Mouse (Mus musculus) frontal cortex, postnatal 25 days (tissue): ENCODE measurements around the gene Focad.

Experiments used
- DNase-seq, 2 experiments: peaks; one replicate each; pipeline ENCODE4 v3.0.0; 2022; ENCODE audit warnings: low spot score in 2 of 2

Gene Focad

GRCm38 (mm10) chr4:88156961-88157360 is 62.5 kb downstream of the Focad start:
- no peak for DNase-seq

DNA sequence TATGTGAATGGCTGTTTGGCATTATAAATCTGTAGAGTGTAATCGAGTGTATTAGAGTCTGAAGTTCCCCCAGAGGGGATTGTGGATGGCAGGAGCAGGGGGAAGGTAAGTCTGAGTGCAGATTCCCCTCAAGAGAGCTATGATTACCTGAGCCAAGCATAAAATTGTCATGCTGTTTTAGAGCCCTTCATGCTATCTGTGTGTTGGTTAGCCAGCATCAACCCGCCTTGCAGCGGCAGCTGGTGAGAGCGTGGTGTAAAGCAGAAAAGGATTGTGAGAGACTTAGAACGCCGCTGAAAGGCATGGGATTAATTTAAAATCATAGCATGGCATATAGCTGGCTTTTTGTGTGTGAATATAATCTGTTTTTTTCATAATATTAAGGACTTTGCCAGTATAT is 63.2 kb downstream of the Focad start:
- no peak for DNase-seq

GRCm38 (mm10) chr4:88159256-88159655 is 64.8 kb downstream of the Focad start:
- DNase-seq, result no peak

- DNase-seq, result no peak
Observed at GRCm38 (mm10) chr4:88159700-88160099, 65.3 kb downstream of the Focad start.

- no peak for DNase-seq
Observed at GRCm38 (mm10) chr4:88163511-88164247, 69.2 kb downstream of the Focad start.

- DNase-seq, result no peak
Observed at GRCm38 (mm10) chr4:88167008-88167862, 72.8 kb downstream of the Focad start.

DNA sequence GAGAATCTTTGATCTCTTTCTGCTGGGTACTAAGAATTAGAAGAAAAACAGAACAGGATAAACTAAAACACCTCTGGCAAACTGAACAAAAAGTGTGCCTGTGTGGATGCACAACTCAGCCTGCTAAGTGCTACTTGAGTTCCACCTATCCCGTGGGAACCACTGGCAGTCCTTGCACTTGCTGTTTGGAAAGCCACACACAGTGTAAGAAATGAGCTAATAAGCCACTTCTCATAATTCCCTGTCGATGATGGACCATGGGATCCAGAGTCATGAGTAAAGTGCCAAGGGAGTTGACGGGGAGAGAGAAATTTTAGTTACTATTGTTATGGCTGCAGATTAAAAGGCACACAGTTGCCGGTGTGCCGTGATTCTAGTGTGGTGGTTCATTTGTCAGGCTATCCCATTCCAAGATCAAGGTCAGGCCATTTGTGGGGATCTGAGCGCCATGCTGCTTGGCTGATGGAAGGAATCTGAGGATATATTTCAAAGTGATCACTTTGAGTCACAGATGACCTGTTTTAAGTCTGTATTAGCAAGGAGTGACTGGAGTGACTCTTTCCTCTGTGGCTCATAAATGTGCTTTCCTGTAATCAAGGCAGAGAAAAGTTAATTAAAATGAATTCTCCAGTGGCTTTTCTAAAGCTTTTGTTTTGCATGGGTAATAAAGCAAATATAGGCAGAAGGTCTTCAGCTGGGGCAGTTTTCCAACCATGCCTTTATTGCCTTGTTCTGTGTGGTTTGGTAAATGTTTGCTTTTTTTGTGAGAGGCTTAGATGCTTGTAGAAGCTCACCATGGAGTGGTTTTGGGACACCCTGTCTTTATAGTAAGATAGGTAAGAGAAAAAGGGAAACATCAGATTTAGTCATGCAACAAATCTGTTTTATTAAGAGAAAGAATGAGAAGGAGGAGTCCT is 80.9 kb downstream of the Focad start:
- no peak for DNase-seq

GRCm38 (mm10) chr4:88179296-88179695 is 84.9 kb downstream of the Focad start:
- no peak for DNase-seq

DNA sequence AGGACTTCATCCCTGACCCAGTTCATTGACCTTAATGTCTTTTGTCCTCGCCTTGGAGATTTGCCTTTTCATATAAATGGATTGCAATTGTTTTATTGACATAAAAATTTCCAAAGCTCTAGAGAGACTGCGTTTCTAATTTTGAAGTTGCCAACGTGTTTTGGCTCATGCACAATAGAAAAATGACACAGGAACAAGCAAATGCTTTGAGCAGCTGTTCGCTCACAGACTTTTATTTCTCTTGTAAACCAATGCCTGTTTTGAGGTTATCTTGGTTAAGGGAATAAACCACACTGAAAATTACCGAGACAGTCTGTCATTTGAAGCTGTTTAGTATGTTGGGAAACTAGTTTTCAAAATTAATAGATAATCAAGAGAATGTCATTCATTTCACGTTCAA is 89.9 kb downstream of the Focad start:
- DNase-seq, result no peak

DNA sequence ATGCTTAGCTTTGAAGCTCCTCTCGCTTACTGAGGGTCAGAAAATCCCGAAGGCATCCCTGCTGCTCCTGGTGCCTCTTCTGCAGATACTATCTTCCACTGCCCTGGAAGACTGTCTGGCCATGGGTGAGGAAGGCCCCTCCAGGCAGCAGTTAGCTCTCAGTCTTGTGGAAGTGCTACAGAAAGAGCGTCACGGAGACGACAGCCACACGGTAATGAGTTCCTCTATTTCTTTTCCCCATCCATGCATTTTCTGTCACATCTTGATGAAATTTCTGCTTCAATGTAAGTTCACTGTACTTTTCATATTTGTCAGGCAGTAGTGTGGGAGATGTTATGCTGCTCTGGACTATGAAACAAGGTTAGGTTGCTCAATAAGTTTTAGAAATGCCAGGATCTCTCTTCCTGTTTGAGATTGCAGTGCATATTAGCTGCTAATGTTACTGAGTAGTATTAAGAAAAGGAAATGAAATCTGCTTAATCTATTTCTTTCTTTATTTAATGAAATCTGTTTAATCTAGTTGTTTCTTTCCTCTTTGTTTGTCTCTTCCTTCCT is 91.5 kb downstream of the Focad start:
- DNase-seq, result no peak

GRCm38 (mm10) chr4:88187649-88188048 is 93.2 kb downstream of the Focad start:
- no peak for DNase-seq

- no peak for DNase-seq
Observed at GRCm38 (mm10) chr4:88189495-88189894, 95.1 kb downstream of the Focad start.

- no peak for DNase-seq
Observed at GRCm38 (mm10) chr4:88194256-88194655, 99.8 kb downstream of the Focad start.

- DNase-seq, result no peak
Observed at GRCm38 (mm10) chr4:88195898-88196495, 101.6 kb downstream of the Focad start.

DNA sequence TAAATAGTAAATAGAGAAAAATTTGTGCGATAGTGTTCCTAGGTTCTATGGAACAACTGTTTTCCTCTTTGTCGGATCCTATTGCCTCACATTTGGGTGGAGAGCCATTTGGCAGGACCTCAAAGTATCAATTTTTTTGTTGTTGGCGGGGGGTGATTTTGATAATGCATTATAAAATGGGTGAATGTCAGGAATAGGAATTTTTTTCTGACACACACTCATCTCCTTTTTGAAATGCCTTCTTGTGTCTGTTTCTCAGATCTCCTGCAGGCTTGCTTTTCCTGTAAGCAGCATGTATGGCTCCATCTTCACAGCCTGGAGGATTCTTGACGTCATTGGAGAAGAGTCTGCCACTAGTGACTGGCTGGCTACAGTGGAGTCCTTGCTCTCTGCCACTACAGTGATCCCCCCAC is 102.1 kb downstream of the Focad start:
- no peak for DNase-seq

GRCm38 (mm10) chr4:88197244-88197643 is 102.8 kb downstream of the Focad start:
- no peak for DNase-seq

DNA sequence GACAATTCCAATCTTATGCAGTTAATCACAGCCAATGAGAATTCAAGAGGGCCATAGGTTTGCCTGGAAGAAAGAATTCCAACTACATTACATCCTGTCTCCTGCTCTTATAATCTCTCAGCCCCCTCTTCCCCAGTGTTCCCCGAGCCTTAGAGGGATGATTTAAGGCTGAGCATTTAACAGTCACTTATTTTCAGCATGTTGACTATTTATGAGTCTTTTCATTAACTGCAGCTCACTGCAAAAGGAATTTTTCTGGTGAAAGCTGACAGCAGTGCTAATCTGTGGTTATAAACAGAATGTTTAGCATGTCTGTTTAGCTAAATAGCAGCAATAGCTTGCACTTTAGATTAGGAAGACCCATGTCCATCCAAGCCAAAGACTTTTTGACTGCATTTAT is 104.8 kb downstream of the Focad start:
- no peak for DNase-seq

- no peak for DNase-seq
Observed at GRCm38 (mm10) chr4:88201047-88201446, 106.6 kb downstream of the Focad start.

DNA sequence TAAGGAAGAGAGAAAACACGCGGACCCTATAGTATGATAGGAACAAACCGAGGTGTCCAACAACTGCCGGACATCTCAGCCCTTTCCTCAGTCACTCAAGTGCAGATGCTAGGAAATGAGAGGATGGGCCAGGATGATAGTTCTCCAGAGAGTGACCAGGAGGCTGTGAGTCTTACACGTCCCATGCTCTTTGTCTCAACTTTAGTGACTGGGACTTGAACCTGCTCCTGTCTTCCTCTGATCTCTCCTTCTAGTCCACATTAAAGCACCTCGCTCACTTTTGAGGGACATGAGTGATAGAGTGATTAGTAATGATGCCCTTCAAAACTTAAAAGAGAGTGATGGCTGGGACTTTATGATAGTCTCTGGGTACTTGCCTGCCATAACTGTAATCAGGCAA is 114.2 kb downstream of the Focad start:
- DNase-seq, result no peak

DNA sequence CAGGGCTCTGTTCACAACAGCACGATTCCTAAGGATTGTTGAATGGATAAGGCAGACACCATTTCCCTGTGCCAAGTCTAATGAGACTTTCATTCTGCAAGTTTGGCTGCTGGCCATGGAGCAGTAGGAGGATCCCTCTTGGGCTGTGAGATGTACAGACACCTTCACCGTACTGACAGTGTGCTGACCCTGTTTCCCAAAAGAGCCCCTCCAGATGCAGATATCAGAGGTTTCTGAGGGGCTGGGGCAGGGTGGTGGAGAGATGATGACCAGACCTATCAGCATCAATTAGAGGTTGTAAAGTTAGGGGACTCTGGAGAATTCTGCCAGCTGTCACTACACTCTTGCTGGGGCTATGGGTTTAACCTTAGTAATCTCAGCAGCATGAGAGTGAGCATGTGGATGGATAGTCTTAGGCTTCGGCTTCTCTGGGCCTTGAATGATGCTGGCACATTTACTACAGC is 115.0 kb downstream of the Focad start:
- DNase-seq, result peak; percentile 17 to 22

GRCm38 (mm10) chr4:88210602-88211001 is 116.2 kb downstream of the Focad start:
- DNase-seq, result no peak
